Mouse (Mus musculus) thymus, adult 2 months (tissue): ENCODE measurements around the gene Lrrc4c.

Source experiments
- CTCF ChIP-seq: fragments of 200-500 bp; IDR thresholded peaks from 2 replicates; pipeline ENCODE4 v1.5.1; 2012; ENCODE audit warnings: mild to moderate bottlenecking, control low read depth, low read length, moderate library complexity, borderline replicate concordance; ENCODE audit not compliant: control insufficient read depth, poor library complexity, insufficient read depth; ENCODE audit errors: extremely low read depth
- POLR2A ChIP-seq: fragments of 200-500 bp; IDR thresholded peaks from 2 replicates; pipeline ENCODE4 v1.6.1; 2012; ENCODE audit warnings: mild to moderate bottlenecking, low read length, control low read depth, moderate library complexity; ENCODE audit not compliant: control insufficient read depth, poor library complexity, insufficient read depth; ENCODE audit errors: extremely low read depth

GRCm38 (mm10) chr2:97294216-97294615 is 976.2 kb downstream of the Lrrc4c start:
- no peak for TF ChIP-seq POLR2A
- no peak for TF ChIP-seq CTCF
